Mouse (Mus musculus) urinary bladder, postnatal 4 days (tissue): ENCODE results near the gene Pstpip1.
A peak's percentile ranks its signal among the peaks of the same experiment; 100 is the strongest.

Source experiments
- DNase-seq, 2 experiments: peaks; one replicate each; pipeline ENCODE4 v3.0.0; 2021 to 2022; ENCODE audit warnings: low spot score in 2 of 2

The Pstpip1 gene

DNA sequence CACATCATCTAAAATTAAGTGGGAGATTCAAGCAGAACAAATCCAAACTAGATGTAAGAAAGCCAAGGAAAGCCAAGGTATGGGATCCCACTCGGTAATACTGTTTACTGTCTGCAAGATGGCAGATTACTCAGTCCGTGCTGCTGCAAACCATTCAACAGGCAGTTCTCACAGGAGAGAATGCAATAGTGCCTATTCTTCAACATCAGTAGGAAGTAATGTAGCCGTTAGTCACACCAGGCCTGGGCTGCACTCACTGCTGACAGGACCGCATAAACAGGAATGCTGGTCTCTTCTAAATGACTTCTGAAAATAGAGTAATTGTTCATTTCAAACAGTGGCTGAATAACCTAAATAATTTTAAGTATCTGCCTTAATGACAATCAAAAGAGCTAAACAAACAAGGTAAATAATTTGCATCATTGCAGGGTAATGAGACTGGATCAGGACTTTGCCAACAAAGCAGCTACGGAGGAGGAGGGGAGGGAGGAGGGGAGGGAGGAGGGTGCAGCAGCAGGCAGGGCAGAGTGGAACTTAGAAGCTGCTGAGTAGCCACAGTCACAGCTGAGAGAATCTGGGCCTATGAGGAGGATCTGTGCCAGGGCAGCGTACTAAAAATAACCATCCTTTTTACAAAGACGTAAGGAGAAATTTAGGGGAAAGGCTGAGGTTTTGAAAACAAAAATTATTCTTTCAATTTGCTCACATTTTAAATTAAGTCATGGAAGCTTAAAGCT is 62.2 kb downstream of the Pstpip1 start:
- no peak for DNase-seq

DNA sequence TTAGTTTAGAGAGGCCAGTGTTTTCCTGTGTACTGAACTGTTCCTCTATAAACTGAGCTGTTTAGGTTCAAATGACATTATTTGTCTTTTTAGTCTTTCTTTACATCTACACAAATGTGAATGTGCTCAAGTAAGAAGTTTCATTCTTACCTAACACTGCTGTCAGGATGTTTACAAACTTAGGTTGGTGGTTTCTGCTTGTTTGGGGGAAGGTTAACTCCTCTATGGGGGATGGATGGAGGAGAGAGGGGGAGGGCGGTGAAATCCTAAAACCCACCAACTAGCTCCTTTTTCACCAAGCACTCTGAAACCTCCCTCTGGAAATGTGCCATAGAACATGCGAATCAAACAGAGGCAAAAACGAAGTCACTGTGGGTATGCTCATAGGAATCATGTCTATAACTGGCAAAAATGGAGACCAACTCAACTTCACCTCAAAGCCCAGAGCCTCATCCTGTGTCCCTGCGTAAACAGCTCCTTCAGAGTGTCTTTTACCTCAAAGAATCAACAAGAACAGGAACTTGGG is 62.8 kb downstream of the Pstpip1 start:
- no peak for DNase-seq

DNA sequence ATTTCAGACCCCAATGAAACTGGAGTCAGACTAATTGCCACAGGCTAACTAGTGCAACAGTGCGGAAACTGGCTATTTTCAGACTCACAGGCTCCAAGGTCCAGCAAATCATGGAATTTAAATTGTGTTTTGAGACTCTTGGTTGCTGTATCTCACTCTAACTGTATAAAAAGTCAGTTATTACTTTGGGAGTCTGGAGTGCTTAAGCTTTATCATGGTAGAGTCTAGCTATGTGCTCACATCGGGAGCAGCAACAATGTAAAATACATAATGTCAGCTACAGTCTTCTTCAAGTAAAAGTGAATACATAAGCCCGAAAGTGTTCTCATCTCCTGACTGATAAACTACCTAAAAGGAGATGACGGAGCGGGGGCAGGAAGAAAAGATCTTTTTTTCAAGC is 64.8 kb downstream of the Pstpip1 start:
- DNase-seq = no peak

DNA sequence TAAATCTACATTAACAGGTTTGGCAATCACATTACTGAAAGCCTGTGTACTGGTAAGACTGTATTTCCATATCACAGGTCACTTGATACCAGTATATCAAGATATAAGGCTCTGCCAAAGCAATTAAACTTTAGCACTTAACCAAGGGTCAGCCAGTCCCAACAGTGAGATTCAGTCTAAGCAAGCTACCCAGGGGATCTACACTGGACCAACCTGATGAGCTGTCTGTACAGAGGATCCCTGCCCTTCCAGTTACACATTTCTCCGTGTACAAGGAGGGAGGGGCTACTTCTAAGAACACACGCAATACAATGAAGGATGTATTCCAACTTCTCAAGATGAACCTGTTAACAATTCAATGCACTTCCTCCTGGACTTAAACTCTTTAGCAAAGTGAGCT is 68.3 kb downstream of the Pstpip1 start:
- DNase-seq = no peak

DNA sequence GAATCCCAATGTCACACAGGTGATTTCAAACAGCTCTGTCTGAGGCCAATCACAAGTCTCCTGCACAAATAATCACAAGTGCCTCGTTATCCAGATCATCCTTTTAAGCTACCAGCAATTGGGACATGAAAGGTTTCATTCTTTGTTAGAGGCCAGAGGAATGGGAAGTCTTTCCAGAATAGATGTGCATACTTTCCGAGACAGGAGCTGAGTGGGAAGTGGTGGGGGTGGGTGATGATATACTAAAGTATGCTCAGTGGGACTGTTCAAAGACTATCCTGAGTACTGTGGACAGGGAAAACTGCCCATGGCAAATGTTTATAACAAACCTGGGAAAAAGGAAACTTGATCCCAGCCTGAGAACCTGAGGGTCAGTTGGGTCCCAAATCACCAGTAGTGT is 69.7 kb downstream of the Pstpip1 start:
- no peak for DNase-seq

DNA sequence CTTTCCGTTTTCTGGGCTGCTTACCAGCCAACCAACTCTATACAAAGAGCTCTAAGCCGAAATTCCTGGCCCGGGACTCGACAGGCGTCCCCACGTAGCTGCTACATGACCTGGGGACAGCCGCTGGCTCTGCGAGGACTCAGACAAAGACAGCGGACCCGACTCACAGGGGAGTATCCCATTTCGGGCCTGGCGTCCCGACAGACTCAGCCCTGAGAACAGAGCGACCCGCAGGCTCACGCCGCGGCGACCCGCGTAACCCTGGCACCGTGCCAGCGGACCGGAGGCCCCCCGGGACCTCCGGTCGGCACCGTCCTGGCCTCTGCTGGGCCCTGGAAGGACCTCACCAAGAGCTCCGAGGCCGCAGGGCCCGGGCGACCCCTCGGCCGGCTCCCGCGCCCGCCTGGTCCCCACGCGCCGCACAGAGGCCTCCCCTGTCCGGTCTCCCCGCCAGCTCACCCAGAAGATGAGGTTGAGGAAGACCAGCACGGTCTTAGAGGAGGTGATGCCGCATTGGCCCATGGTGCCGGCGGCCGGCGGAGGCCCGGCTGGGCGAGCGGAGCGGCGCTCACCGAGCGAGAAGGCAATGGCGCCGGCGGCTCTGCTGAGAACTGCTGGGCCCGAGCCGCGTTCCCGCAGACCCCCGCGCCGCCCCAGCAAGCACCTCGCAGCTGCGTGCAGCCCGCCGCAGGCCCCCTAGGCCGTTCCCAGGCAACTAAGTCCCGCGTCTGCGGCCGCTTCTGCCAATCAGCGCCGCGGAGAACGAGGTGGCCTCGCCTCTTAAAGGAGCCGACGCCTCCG is 70.8 kb downstream of the Pstpip1 start:
- DNase-seq = peak; percentile 89

DNA sequence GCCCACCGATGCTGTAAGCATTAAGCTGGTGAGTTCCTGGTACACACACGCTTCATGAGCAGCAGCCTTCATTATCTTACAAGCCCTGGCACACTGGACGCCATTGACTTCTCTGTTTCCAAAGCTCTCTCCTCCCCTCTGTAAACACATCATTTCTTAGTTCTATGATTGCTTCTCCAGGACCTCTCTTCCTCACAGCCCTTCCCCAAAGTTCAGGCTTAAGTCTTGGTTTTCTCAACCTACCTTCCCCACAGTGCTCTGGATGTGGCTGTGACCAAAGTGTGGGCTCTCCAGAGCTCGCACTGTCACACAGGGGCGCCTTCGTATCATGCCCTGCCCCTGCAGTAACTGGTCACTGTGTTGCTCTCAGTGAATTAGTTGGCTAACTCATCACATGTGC is 75.6 kb downstream of the Pstpip1 start, which contains the start of gene Tspan3:
TSS of gene Tspan3 (minus strand) at position 101 of the 400 bp plus-strand sequence.
- DNase-seq = no peak

DNA sequence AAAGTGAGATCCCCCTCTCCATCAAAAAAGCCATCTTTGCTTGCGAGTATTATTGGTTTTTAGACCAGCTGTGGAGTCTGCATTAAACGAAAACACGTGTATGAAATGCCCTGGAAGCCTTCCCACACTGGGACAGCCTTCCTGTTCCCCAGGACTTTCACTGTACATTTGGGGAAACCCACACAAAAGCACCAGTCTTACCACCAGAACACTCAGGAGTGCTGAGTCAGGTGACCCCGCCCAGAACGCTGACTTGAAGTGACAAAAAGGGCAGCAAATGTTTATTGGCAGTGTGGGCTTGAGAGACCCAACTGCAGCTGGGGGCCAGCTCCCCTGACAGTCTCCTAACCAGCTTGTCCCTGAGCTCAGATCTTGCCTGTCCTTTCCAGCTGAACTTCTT is 76.4 kb downstream of the Pstpip1 start:
- DNase-seq = no peak

DNA sequence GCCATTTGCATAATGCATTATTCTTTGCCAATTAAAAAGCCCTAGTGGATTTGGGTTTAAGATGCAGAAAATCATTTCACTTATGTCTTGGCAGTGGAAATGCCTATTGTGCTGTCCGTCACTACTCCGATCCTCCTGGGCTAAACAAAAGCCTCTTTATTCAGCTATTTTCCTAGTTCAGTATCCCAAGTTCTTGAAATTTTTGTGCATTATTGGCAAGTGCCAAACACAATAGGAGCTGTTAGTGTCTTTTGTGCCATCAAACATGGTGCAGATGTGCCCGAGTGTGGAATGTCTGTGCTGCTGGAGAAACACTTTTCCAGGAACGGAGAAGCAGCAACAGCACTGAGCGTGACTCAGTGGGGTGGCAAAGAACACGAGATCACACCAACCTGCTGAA is 77.9 kb downstream of the Pstpip1 start:
- DNase-seq = no peak

DNA sequence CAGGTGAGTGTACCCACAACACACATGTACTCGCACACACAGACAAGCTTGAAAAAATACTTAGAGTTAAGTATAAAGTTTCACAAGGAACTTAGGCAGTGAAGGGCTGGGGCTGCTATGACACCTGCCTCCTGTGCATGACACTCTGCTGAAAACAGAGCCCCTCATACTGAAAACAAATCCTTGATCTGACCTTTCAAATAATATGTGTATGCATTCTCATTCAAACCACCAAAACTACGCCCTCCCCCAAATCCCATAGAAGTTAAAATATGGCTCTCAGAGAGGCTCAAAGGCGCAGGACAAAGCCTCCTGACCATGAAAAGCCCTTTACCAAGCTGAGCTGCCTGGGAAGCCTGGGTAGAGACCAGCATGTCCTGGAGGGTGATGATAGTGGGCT is 85.6 kb downstream of the Pstpip1 start:
- DNase-seq = no peak

DNA sequence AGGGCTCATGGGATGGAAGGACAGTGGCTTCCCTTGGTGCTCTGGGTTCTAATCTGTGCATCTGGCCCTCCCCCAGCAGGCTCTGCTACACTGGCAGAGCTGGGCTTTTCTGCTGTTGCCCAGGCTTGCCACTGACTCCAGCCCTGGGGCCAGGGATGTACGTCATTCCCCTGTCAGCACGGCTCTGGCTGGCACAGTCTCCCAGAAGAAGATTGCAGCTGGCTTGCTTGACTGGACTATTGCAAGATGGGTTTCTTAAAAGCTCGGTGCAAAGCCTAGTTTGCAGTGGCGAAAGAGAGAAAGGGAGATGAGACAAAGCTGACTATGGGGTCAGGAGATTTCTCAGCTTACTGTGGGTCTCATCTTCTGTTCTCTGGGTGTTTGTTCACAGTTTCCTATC is 87.6 kb downstream of the Pstpip1 start:
- DNase-seq = no peak
